Mouse (Mus musculus) hindbrain, postnatal 0 days (tissue): ENCODE results near the gene Zcchc14. TPM values are rescaled to one million over a fixed set of nuclear protein-coding genes. Genes with fewer than 3 reads are reported as not detected.

ENCODE experiments used
- ATAC-seq: fragments of 200-750 bp; cut with Nextera tagmentation; 2 replicates; pipeline ENCODE4 v1.8.0; 2017; ENCODE audit warnings: mild to moderate bottlenecking, moderate TSS enrichment, moderate library complexity
- DNase-seq: peaks from one replicate; pipeline ENCODE4 v3.0.0-alpha.2; 2015; ENCODE audit warnings: low spot score
- H3K27ac ChIP-seq: fragments of 300-500 bp; sonication (generic); 2 replicates; pipeline ENCODE4 v1.5.1; 2014; ENCODE audit warnings: mild to moderate bottlenecking
- H3K27me3 ChIP-seq: fragments of 300-500 bp; sonication (generic); 2 replicates; pipeline ENCODE4 v1.6.1; 2014; ENCODE audit warnings: low read length, mixed read lengths; ENCODE audit not compliant: insufficient read depth
- H3K36me3 ChIP-seq: fragments of 300-500 bp; sonication (generic); 2 replicates; pipeline ENCODE4 v1.6.1; 2014; ENCODE audit warnings: low read length, mixed read lengths; ENCODE audit not compliant: insufficient read depth
- H3K4me1 ChIP-seq: fragments of 300-500 bp; sonication (generic); 2 replicates; pipeline ENCODE4 v1.6.1; 2014; ENCODE audit warnings: antibody characterized with exemption, low read length, mixed read lengths; ENCODE audit not compliant: insufficient read depth
- H3K4me2 ChIP-seq: fragments of 300-500 bp; sonication (generic); 2 replicates; pipeline ENCODE4 v1.6.1; 2014; ENCODE audit warnings: low read depth, mild to moderate bottlenecking, low read length, moderate library complexity, mixed read lengths
- H3K4me3 ChIP-seq: fragments of 300-500 bp; sonication (generic); 2 replicates; pipeline ENCODE4 v1.5.1; 2014; ENCODE audit warnings: low read length
- H3K9ac ChIP-seq: fragments of 300-500 bp; sonication (generic); replicated peaks from 2 replicates; pipeline ENCODE4 v1.6.1; 2014; ENCODE audit warnings: mild to moderate bottlenecking, low read length, moderate library complexity, mixed read lengths
- H3K9me3 ChIP-seq: fragments of 300-500 bp; sonication (generic); 2 replicates; pipeline ENCODE4 v1.6.1; 2016; ENCODE audit warnings: low read length, mixed read lengths
- CTCF ChIP-seq: IDR thresholded peaks from 2 replicates; pipeline ENCODE4 v1.5.1; 2016; ENCODE audit warnings: antibody characterized with exemption, control low read depth, low read depth
- WGBS: fragments of 180-500 bp; shearing (Covaris S2); extraction: QIAGEN DNeasy Blood & Tissue Kit; methylation state at CpG from one replicate; pipeline ENCODE4 v1.1.7; 2014; 5-methylcytosine and 5-hydroxymethylcytosine counted together
- polyA plus RNA-seq: library from polyadenylated mRNA; unstranded; fragments of >200 nt; fragmentation: Nextera tagmentation; extraction: Ambion mirVana; gene quantifications from 2 replicates; pipeline ENCODE4 v1.2.1, GENCODE M21; 2015
- total RNA-seq: library from RNA; depleted of rRNA; stranded (reverse); fragments of >200 nt; gene quantifications from 2 replicates; pipeline ENCODE4 v1.2.3, GENCODE M21; 2014

Zcchc14 gene
- total and polyA plus RNA-seq, 2 experiments from 2014 or later = 14.3 to 66.4 TPM

- H3K27me3 ChIP-seq = no peaks in the 10 kb centered on the region
- WGBS = 86% methylated on average over 21 of the region's 21 CpGs
- no peak for TF ChIP-seq CTCF
- DNase-seq (no peak), ATAC-seq (no peak)
- H3K9me3 ChIP-seq = no peaks in the 10 kb centered on the region
- no peak overlapping the region for H3K4me3 ChIP-seq
- 0 out of 2 replicates have a peak, but pooled peaks cover 3% of the 10 kb centered on the region for H3K4me1 ChIP-seq
- H3K27ac ChIP-seq = no peak overlapping the region
- H3K36me3 ChIP-seq = no peaks in the 10 kb centered on the region
- no peak overlapping the region for H3K4me2 ChIP-seq
- H3K9ac ChIP-seq = no peak overlapping the region
Measured at GRCm38 (mm10) chr8:121570335-121570734, 82.4 kb downstream of the Zcchc14 start.

- no peak overlapping the region for H3K4me2 ChIP-seq
- ATAC-seq = no peak
- TF ChIP-seq CTCF = no peak
- no peak overlapping the region for H3K4me3 ChIP-seq
- H3K27ac ChIP-seq = no peak overlapping the region
- H3K27me3 ChIP-seq = no peaks in the 10 kb centered on the region
- 85% methylated on average over 6 of the region's 6 CpGs for WGBS
- no peak for DNase-seq
- H3K9me3 ChIP-seq = no peaks in the 10 kb centered on the region
- no peak overlapping the region for H3K9ac ChIP-seq
- H3K36me3 ChIP-seq = no peaks in the 10 kb centered on the region; the same call in 1 of the 2 replicates
- no peaks in the 10 kb centered on the region for H3K4me1 ChIP-seq
Measured at GRCm38 (mm10) chr8:121568321-121568720, 84.4 kb downstream of the Zcchc14 start.

GRCm38 (mm10) chr8:121563701-121564100 lies 89.0 kb downstream of the Zcchc14 start:
- H3K9me3 ChIP-seq = no peaks in the 10 kb centered on the region
- no peak overlapping the region for H3K9ac ChIP-seq
- no peak for TF ChIP-seq CTCF
- H3K4me1 ChIP-seq = no peaks in the 10 kb centered on the region
- no peaks in the 10 kb centered on the region for H3K27me3 ChIP-seq
- H3K27ac ChIP-seq = no peak overlapping the region
- H3K36me3 ChIP-seq = peaks cover 11% of the 10 kb centered on the region
- no peak for ATAC-seq
- WGBS = 59% methylated on average over 6 of the region's 6 CpGs
- DNase-seq = no peak
- H3K4me2 ChIP-seq = no peak overlapping the region
- H3K4me3 ChIP-seq = no peak overlapping the region

GRCm38 (mm10) chr8:121562941-121563351 lies 89.8 kb downstream of the Zcchc14 start:
- DNase-seq = no peak
- no peak overlapping the region for H3K4me3 ChIP-seq
- no peaks in the 10 kb centered on the region for H3K4me1 ChIP-seq
- no peaks in the 10 kb centered on the region for H3K9me3 ChIP-seq
- peaks cover 11% of the 10 kb centered on the region for H3K36me3 ChIP-seq
- no peak overlapping the region for H3K9ac ChIP-seq
- TF ChIP-seq CTCF = no peak
- no peak overlapping the region for H3K27ac ChIP-seq
- H3K27me3 ChIP-seq = no peaks in the 10 kb centered on the region
- ATAC-seq = peak; percentile 55; the same call in 1 of the 2 replicates
- no peak overlapping the region for H3K4me2 ChIP-seq
- WGBS = 67% methylated on average over 9 of the region's 9 CpGs

GRCm38 (mm10) chr8:121561636-121562345 lies 90.9 kb downstream of the Zcchc14 start:
- H3K36me3 ChIP-seq = peaks cover 11% of the 10 kb centered on the region
- DNase-seq = peak; percentile 30
- H3K4me3 ChIP-seq = no peak overlapping the region
- H3K9me3 ChIP-seq = no peaks in the 10 kb centered on the region
- no peak overlapping the region for H3K27ac ChIP-seq
- ATAC-seq = no peak
- no peaks in the 10 kb centered on the region for H3K27me3 ChIP-seq
- 71% methylated on average over 16 of the region's 16 CpGs for WGBS
- H3K4me2 ChIP-seq = no peak overlapping the region
- no peak for TF ChIP-seq CTCF
- H3K4me1 ChIP-seq = no peaks in the 10 kb centered on the region
- H3K9ac ChIP-seq = no peak overlapping the region

- Histone ChIP-seq H3K4me1 (no peaks in the 10 kb centered on the region), H3K4me2 (no peak overlapping the region), H3K27ac (no peak overlapping the region), H3K27me3 (no peaks in the 10 kb centered on the region), H3K36me3 (peaks cover 11% of the 10 kb centered on the region), H3K9ac (no peak overlapping the region), H3K9me3 (no peaks in the 10 kb centered on the region), H3K4me3 (no peak overlapping the region)
- WGBS = 90% methylated on average over 7 of the region's 7 CpGs
- no peak for TF ChIP-seq CTCF
- DNase-seq (no peak), ATAC-seq (no peak)
Measured at GRCm38 (mm10) chr8:121560432-121561100, 92.1 kb downstream of the Zcchc14 start.

GRCm38 (mm10) chr8:121559801-121560200 lies 92.9 kb downstream of the Zcchc14 start:
- Histone ChIP-seq H3K4me3 (no peak overlapping the region), H3K4me1 (no peaks in the 10 kb centered on the region), H3K9ac (no peak overlapping the region), H3K27me3 (no peaks in the 10 kb centered on the region), H3K9me3 (no peaks in the 10 kb centered on the region), H3K36me3 (peaks cover 19% of the 10 kb centered on the region), H3K4me2 (no peak overlapping the region), H3K27ac (no peak overlapping the region)
- DNase-seq (no peak), ATAC-seq (no peak)
- WGBS = 91% methylated on average over 12 of the region's 12 CpGs
- TF ChIP-seq CTCF = no peak
